Comparison of ENCODE assay signal across 34 mouse cellular contexts in genomic region chr5:137882922-137883321, GRCm38 (mm10). TPM values are rescaled to one million over a fixed set of nuclear protein-coding genes. Genes with fewer than 3 reads are reported as not detected.
DNase-seq lines count a peak whose midpoint lies in the region; ATAC-seq and TF ChIP-seq lines count a peak whose summit lies in the region.
"Had no signal": no experiment of that assay in that cellular context is flagged by ENCODE, and none has a peak within 500 bp of the region (broad histone marks: within the 10 kb centered on the region; RNA-seq: fewer than 3 reads in every experiment).

No protein-coding gene starts in this region.

- no peaks in the 10 kb centered on the region for H3K36me3 ChIP-seq in heart, postnatal 0 days (replicated peaks; ENCODE audit: control insufficient read depth, insufficient read depth, low read length)
- no peaks in the 10 kb centered on the region for H3K36me3 ChIP-seq in heart, embryonic 12.5 days
- no peaks in the 10 kb centered on the region for H3K36me3 ChIP-seq in macrophage (ENCODE audit: inconsistent target)
- H3K36me3 ChIP-seq: embryonic facial prominence, embryonic 10.5 days; embryonic facial prominence, embryonic 15.5 days; forebrain, embryonic 12.5 days; heart, embryonic 15.5 days; hindbrain, embryonic 13.5 days; limb, embryonic 12.5 days; liver, embryonic 13.5 days; lung, embryonic 15.5 days; midbrain, embryonic 10.5 days; midbrain, embryonic 15.5 days; neural tube, embryonic 12.5 days had no signal

- intact Hi-C loops in left cerebral cortex, postnatal 14 days (cut with DNase I): loop anchor here (10.0 kb wide), 1 partner anchor 232 kb away; the partner anchor contains the start of gene Zscan21

- H3K27ac ChIP-seq in heart, postnatal 0 days (ENCODE audit: low read depth): no peak overlapping the region
- H3K27ac ChIP-seq in heart, embryonic 12.5 days (ENCODE audit: poor library complexity, severe bottlenecking): no peak overlapping the region
- H3K27ac ChIP-seq in macrophage: peak overlapping the region; percentile 68
- H3K27ac ChIP-seq: embryonic facial prominence, embryonic 10.5 days; embryonic facial prominence, embryonic 15.5 days; forebrain, embryonic 12.5 days; heart, embryonic 15.5 days; hindbrain, embryonic 13.5 days; limb, embryonic 12.5 days; liver, embryonic 13.5 days; lung, embryonic 15.5 days; midbrain, embryonic 10.5 days; midbrain, embryonic 15.5 days; neural tube, embryonic 12.5 days had no signal

- no peak overlapping the region for H3K9ac ChIP-seq in heart, postnatal 0 days (replicated peaks; ENCODE audit: low read depth, low read length)
- no peak overlapping the region for H3K9ac ChIP-seq in heart, embryonic 12.5 days
- H3K9ac ChIP-seq: embryonic facial prominence, embryonic 15.5 days; forebrain, embryonic 12.5 days; heart, embryonic 15.5 days; hindbrain, embryonic 13.5 days; limb, embryonic 12.5 days; liver, embryonic 13.5 days; lung, embryonic 15.5 days; midbrain, embryonic 15.5 days; neural tube, embryonic 12.5 days had no signal

- peak; percentile 25 for DNase-seq in heart, postnatal 0 days (ENCODE audit: low spot score)
- peak; percentile 29 for DNase-seq in 3T3-L1 (ENCODE audit: low read depth, low spot score)
- DNase-seq in brain, adult 2 months (ENCODE audit: low read depth, low spot score): peak; percentile 2
- DNase-seq in left cerebral cortex, postnatal 14 days (ENCODE audit: low spot score in 2 of 2): no peak
- no peak for DNase-seq in right cerebral cortex, postnatal 4 days
- DNase-seq in Muller cell, postnatal 12 days (ENCODE audit: inconsistent ontology term): no peak
- DNase-seq: cerebellum, adult 11-12 months; cerebellum, postnatal 10 days; gastrocnemius, postnatal 10 days; heart, postnatal 36 days; kidney, adult 9 months; kidney, postnatal 10 days; layer of hippocampus, adult 9-11 months; liver, embryonic 13.5 days; lung, postnatal 4 days; right cerebral cortex, postnatal 14 days; thymus, postnatal 25 days had no signal

- H3K79me2 ChIP-seq in macrophage (ENCODE audit: inconsistent target): no peaks in the 10 kb centered on the region

- H3K4me2 ChIP-seq in heart, postnatal 0 days (ENCODE audit: low read depth, low read length): no peak overlapping the region
- no peak overlapping the region for H3K4me2 ChIP-seq in heart, embryonic 12.5 days
- H3K4me2 ChIP-seq: embryonic facial prominence, embryonic 15.5 days; forebrain, embryonic 12.5 days; heart, embryonic 15.5 days; hindbrain, embryonic 13.5 days; limb, embryonic 12.5 days; liver, embryonic 13.5 days; lung, embryonic 15.5 days; midbrain, embryonic 15.5 days; neural tube, embryonic 12.5 days had no signal

- TF ChIP-seq EP300 in heart, postnatal 0 days (IDR thresholded peaks at IDR 0.05; ENCODE audit: low read depth): no peak

- 45% methylated on average over 4 of the region's 4 CpGs for WGBS in heart, postnatal 0 days
- WGBS in heart, embryonic 12.5 days: 52% methylated on average over 4 of the region's 4 CpGs
- WGBS in macrophage (ENCODE audit: missing documents): 6% methylated on average over 4 of the region's 4 CpGs

- 0 out of 2 replicates have a peak, but pooled peaks have one; percentile 41 for ATAC-seq in heart, postnatal 0 days (ENCODE audit: insufficient read depth, low read depth)
- ATAC-seq in heart, embryonic 12.5 days (ENCODE audit: insufficient number of reproducible peaks, low FRiP score): no peak
- ATAC-seq: activated CD4-positive, CD25-positive, alpha-beta regulatory T cell, adult 4 months; intestine, embryonic 16.5 days; midbrain, embryonic 15.5 days had no signal

- no peak for TF ChIP-seq CTCF in heart, postnatal 0 days (IDR thresholded peaks at IDR 0.05; ENCODE audit: low read depth)

- no peaks in the 10 kb centered on the region for H3K4me1 ChIP-seq in heart, postnatal 0 days (ENCODE audit: control insufficient read depth, insufficient read depth)
- H3K4me1 ChIP-seq in heart, embryonic 12.5 days (replicated peaks): no peaks in the 10 kb centered on the region; the same call in 1 of the 2 replicates
- H3K4me1 ChIP-seq: embryonic facial prominence, embryonic 10.5 days; embryonic facial prominence, embryonic 15.5 days; forebrain, embryonic 12.5 days; hindbrain, embryonic 13.5 days; limb, embryonic 12.5 days; liver, embryonic 13.5 days; lung, embryonic 15.5 days; midbrain, embryonic 10.5 days; midbrain, embryonic 15.5 days; neural tube, embryonic 12.5 days had no signal

- H3K27me3 ChIP-seq in heart, postnatal 0 days (ENCODE audit: control insufficient read depth, insufficient read depth, low read length): no peaks in the 10 kb centered on the region
- H3K27me3 ChIP-seq in heart, embryonic 12.5 days (replicated peaks): peaks cover 6% of the 10 kb centered on the region; the same call in 1 of the 2 replicates
- H3K27me3 ChIP-seq: embryonic facial prominence, embryonic 15.5 days; forebrain, embryonic 12.5 days; heart, embryonic 15.5 days; hindbrain, embryonic 13.5 days; limb, embryonic 12.5 days; liver, embryonic 13.5 days; lung, embryonic 15.5 days; midbrain, embryonic 15.5 days; neural tube, embryonic 12.5 days had no signal

- no peak overlapping the region for H3K4me3 ChIP-seq in heart, postnatal 0 days (ENCODE audit: low read depth, low read length)
- no peak overlapping the region for H3K4me3 ChIP-seq in heart, embryonic 12.5 days
- H3K4me3 ChIP-seq in macrophage (ENCODE audit: inconsistent target): no peak overlapping the region
- H3K4me3 ChIP-seq: embryonic facial prominence, embryonic 10.5 days; embryonic facial prominence, embryonic 15.5 days; forebrain, embryonic 12.5 days; heart, embryonic 15.5 days; hindbrain, embryonic 13.5 days; limb, embryonic 12.5 days; liver, embryonic 13.5 days; lung, embryonic 15.5 days; midbrain, embryonic 10.5 days; midbrain, embryonic 15.5 days; myocyte; neural tube, embryonic 12.5 days had no signal

- H3K9me3 ChIP-seq in heart, postnatal 0 days (replicated peaks; ENCODE audit: control insufficient read depth, low read length): no peaks in the 10 kb centered on the region
- H3K9me3 ChIP-seq in heart, embryonic 12.5 days (replicated peaks): no peaks in the 10 kb centered on the region
- H3K9me3 ChIP-seq: embryonic facial prominence, embryonic 10.5 days; embryonic facial prominence, embryonic 15.5 days; forebrain, embryonic 12.5 days; heart, embryonic 15.5 days; hindbrain, embryonic 13.5 days; limb, embryonic 12.5 days; liver, embryonic 13.5 days; lung, embryonic 15.5 days; midbrain, embryonic 10.5 days; midbrain, embryonic 15.5 days; neural tube, embryonic 12.5 days had no signal

RNA-seq across cellular contexts. Expression of gene Pilrb2, which starts 11.3 kb away (rescaled TPM):
- total RNA-seq in heart, postnatal 0 days (2014; rRNA removed; ENCODE audit: low replicate concordance): 2.4 TPM in 1 of 2 replicates, not detected in the other
- polyA plus RNA-seq in heart, postnatal 0 days (2015; fragmentation: Nextera tagmentation; extraction: Ambion mirVana): 1.2 and 1.6 TPM in 2 replicates
- polyA plus RNA-seq in heart, embryonic 12.5 days (2016; fragmentation: Nextera tagmentation; extraction: Ambion mirVana): 1.9 and 2.7 TPM in 2 replicates
- total RNA-seq in macrophage (2018; cell fraction: chromatin; rRNA removed): 10 to 100 TPM in 18 of 26 experiments, 1 to 10 TPM in 8; 2.1 to 29.2 (median 17.1) TPM
- total RNA-seq in macrophage (2018; cell fraction: cytosol; rRNA removed): 10 to 100 TPM in 13 of 26 experiments, 1 to 10 TPM in 13; 3.3 to 27.0 (median 11.1) TPM
- total RNA-seq in macrophage (2018; cell fraction: nucleus; rRNA removed): 10 to 100 TPM in 22 of 26 experiments, 1 to 10 TPM in 4; 3.8 to 56.3 (median 20.0) TPM
- polyA plus RNA-seq in macrophage (2018): 12.2 to 15.9 TPM (median 14.4 TPM) in 3 replicates
- not detected for total RNA-seq in left cerebral cortex, postnatal 14 days (2021)
- total RNA-seq: left cerebral cortex, postnatal 10 days had no signal
- polyA plus RNA-seq: activated CD4-positive, CD25-positive, alpha-beta regulatory T cell, adult 4 months; embryonic facial prominence, embryonic 10.5 days; forebrain, embryonic 12.5 days; hindbrain, embryonic 13.5 days; limb, embryonic 12.5 days; midbrain, embryonic 10.5 days; midbrain, embryonic 15.5 days; myocyte; neural tube, embryonic 12.5 days had no signal

RNA-seq across cellular contexts. Expression of gene Pilrb1, which starts 25.0 kb away (rescaled TPM):
- total RNA-seq in heart, postnatal 0 days (2014; rRNA removed; ENCODE audit: low replicate concordance): 0.66 TPM in 1 of 2 replicates, not detected in the other
- polyA plus RNA-seq in heart, postnatal 0 days (2015; fragmentation: Nextera tagmentation; extraction: Ambion mirVana): 0.45 and 0.75 TPM in 2 replicates
- polyA plus RNA-seq in heart, embryonic 12.5 days (2016; fragmentation: Nextera tagmentation; extraction: Ambion mirVana): 0.26 and 0.57 TPM in 2 replicates
- total RNA-seq in macrophage (2018; cell fraction: chromatin; rRNA removed): 10 to 100 TPM in 16 of 26 experiments, 1 to 10 TPM in 10; 1.4 to 64.1 (median 16.3) TPM
- total RNA-seq in macrophage (2018; cell fraction: cytosol; rRNA removed): 10 to 100 TPM in 13 of 26 experiments, 1 to 10 TPM in 13; 2.0 to 33.1 (median 10.0) TPM
- total RNA-seq in macrophage (2018; cell fraction: nucleus; rRNA removed): 10 to 100 TPM in 24 of 26 experiments, 1 to 10 TPM in 2; 4.3 to 95.8 (median 29.3) TPM
- 7.2 to 9.0 TPM (median 7.9 TPM) in 3 replicates for polyA plus RNA-seq in macrophage (2018)
- total RNA-seq in left cerebral cortex, postnatal 14 days (2021): not detected
- total RNA-seq: left cerebral cortex, postnatal 10 days had no signal
- polyA plus RNA-seq: forebrain, embryonic 12.5 days; hindbrain, embryonic 13.5 days; limb, embryonic 12.5 days; midbrain, embryonic 10.5 days; midbrain, embryonic 15.5 days; myocyte; neural tube, embryonic 12.5 days had no signal

RNA-seq across cellular contexts. Expression of gene Cyp3a13, which starts 38.5 kb away (rescaled TPM):
- not detected in 2 replicates for total RNA-seq in heart, postnatal 0 days (2014; rRNA removed; ENCODE audit: low replicate concordance)
- 0.10 and 0.11 TPM in 2 replicates for polyA plus RNA-seq in heart, postnatal 0 days (2015; fragmentation: Nextera tagmentation; extraction: Ambion mirVana)
- polyA plus RNA-seq in heart, embryonic 12.5 days (2016; fragmentation: Nextera tagmentation; extraction: Ambion mirVana): 0.08 and 0.09 TPM in 2 replicates
- total RNA-seq in macrophage (2018; cell fraction: chromatin; rRNA removed): not detected
- total RNA-seq in macrophage (2018; cell fraction: cytosol; rRNA removed): not detected
- not detected for total RNA-seq in macrophage (2018; cell fraction: nucleus; rRNA removed)
- not detected in 3 replicates for polyA plus RNA-seq in macrophage (2018)
- under 1 TPM in 1 of 2 experiments, not detected in 1; 0.15 TPM for total RNA-seq in left cerebral cortex, postnatal 14 days (2021)
- total RNA-seq: gastrocnemius, postnatal 10 days; left cerebral cortex, postnatal 10 days had no signal
- polyA plus RNA-seq: activated CD4-positive, CD25-positive, alpha-beta regulatory T cell, adult 4 months; adrenal gland, adult 2 months; embryonic facial prominence, embryonic 10.5 days; forebrain, embryonic 12.5 days; heart, embryonic 15.5 days; hindbrain, embryonic 13.5 days; limb, embryonic 12.5 days; midbrain, embryonic 10.5 days; midbrain, embryonic 15.5 days; neural tube, embryonic 12.5 days had no signal

RNA-seq across cellular contexts. Expression of gene Pilra, which starts 46.8 kb away (rescaled TPM):
- 3.7 and 78.0 TPM in 2 replicates for total RNA-seq in heart, postnatal 0 days (2014; rRNA removed; ENCODE audit: low replicate concordance)
- polyA plus RNA-seq in heart, postnatal 0 days (2015; fragmentation: Nextera tagmentation; extraction: Ambion mirVana): 2.0 TPM in 2 replicates
- 2.3 and 2.5 TPM in 2 replicates for polyA plus RNA-seq in heart, embryonic 12.5 days (2016; fragmentation: Nextera tagmentation; extraction: Ambion mirVana)
- 10 to 100 TPM in 16 of 26 experiments, 1 to 10 TPM in 10; 1.7 to 73.9 (median 16.1) TPM for total RNA-seq in macrophage (2018; cell fraction: chromatin; rRNA removed)
- total RNA-seq in macrophage (2018; cell fraction: cytosol; rRNA removed): 10 to 100 TPM in 13 of 26 experiments, 1 to 10 TPM in 13; 2.2 to 46.2 (median 13.9) TPM
- 100 to 1,000 TPM in 1 of 26 experiments, 10 to 100 TPM in 22, 1 to 10 TPM in 3; 5.7 to 123 (median 28.7) TPM for total RNA-seq in macrophage (2018; cell fraction: nucleus; rRNA removed)
- polyA plus RNA-seq in macrophage (2018): 5.9 to 17.4 TPM (median 7.6 TPM) in 3 replicates
- total RNA-seq in left cerebral cortex, postnatal 14 days (2021): under 1 TPM; 0.53 to 0.72 TPM
- polyA plus RNA-seq: activated CD4-positive, CD25-positive, alpha-beta regulatory T cell, adult 4 months; midbrain, embryonic 15.5 days had no signal

Comparison
In these comparisons a context has a peak if more than half of its experiments do, and no peak if none do; other contexts are left out.
1. DNase-seq: peak in heart, postnatal 0 days (single experiment), 3T3-L1 (single experiment) and brain, adult 2 months (single experiment); none in left cerebral cortex, postnatal 14 days (0 of 2), right cerebral cortex, postnatal 4 days (single experiment) and Muller cell, postnatal 12 days (single experiment).